Mouse (Mus musculus): ENCODE measurements at regions not wholly inside any gene's neighbourhood (a gene's known extent, or its start where the extent isn't known, plus 50 kb on each side); places are given as distances from the start of the nearest gene placed in this dataset.

GRCm38 (mm10) chr2:128393401-128393800 lies 197.6 kb upstream of the Spdye4c start:
- no peak for TF ChIP-seq POLR2A (IDR thresholded peaks at IDR 0.05; ENCODE audit: insufficient read length, low read depth)
- no peak for TF ChIP-seq MYOG (IDR thresholded peaks at IDR 0.05; ENCODE audit: control insufficient read depth in 1 of 3, insufficient read depth in 1 of 3, insufficient read length in 2 of 3, low read depth in 2 of 3)
- no peak for TF ChIP-seq POLR2AphosphoS2 (IDR thresholded peaks at IDR 0.05; ENCODE audit: insufficient read length, low read depth)
- no peak for TF ChIP-seq TCF3 (IDR thresholded peaks at IDR 0.05; ENCODE audit: insufficient read length, low read depth)
- TF ChIP-seq MAX (IDR thresholded peaks at IDR 0.05; ENCODE audit: low read depth), result no peak
- no peak for TF ChIP-seq MYOD1 (IDR thresholded peaks at IDR 0.05; ENCODE audit: control insufficient read depth in 1 of 3, insufficient read length in 2 of 3, low read depth in 2 of 3)
- no peak for TF ChIP-seq TCF12 (IDR thresholded peaks at IDR 0.05; ENCODE audit: insufficient read depth, poor library complexity, severe bottlenecking)
- no peak for TF ChIP-seq CEBPB (IDR thresholded peaks at IDR 0.05; ENCODE audit: insufficient read depth, poor library complexity, severe bottlenecking)
- TF ChIP-seq USF1 (IDR thresholded peaks at IDR 0.05; ENCODE audit: low read depth), result no peak
